Mouse (Mus musculus) forebrain, postnatal 0 days (tissue): Measurements from ENCODE around the gene Sdhaf4. TPM values are rescaled to one million over a fixed set of nuclear protein-coding genes. Genes with fewer than 3 reads are reported as not detected.
"Not testable (repeated sequence)": the region's sequence is repeated elsewhere in the genome, so short reads cannot be mapped to it uniquely, and the experiment has no call there.

Source experiments
- ATAC-seq: fragments of 200-750 bp; cut with Nextera tagmentation; 2 replicates; pipeline ENCODE4 v1.8.0; 2017; ENCODE audit warnings: mild to moderate bottlenecking, moderate library complexity
- DNase-seq: peaks from one replicate; pipeline ENCODE4 v3.0.0-alpha.2; 2015
- H3K27ac ChIP-seq: fragments of 300-500 bp; sonication (generic); 2 replicates; pipeline ENCODE4 v1.5.1; 2014; ENCODE audit warnings: low read depth, mild to moderate bottlenecking, antibody characterized with exemption, low read length, moderate library complexity, mixed read lengths
- H3K27me3 ChIP-seq: fragments of 300-500 bp; sonication (generic); 2 replicates; pipeline ENCODE4 v1.6.1; 2014; ENCODE audit warnings: mild to moderate bottlenecking, low read length, mixed read lengths; ENCODE audit not compliant: insufficient read depth
- H3K36me3 ChIP-seq: fragments of 300-500 bp; sonication (generic); 2 replicates; pipeline ENCODE4 v1.6.1; 2014; ENCODE audit warnings: mild to moderate bottlenecking, moderate library complexity; ENCODE audit not compliant: insufficient read depth
- H3K4me1 ChIP-seq: fragments of 300-500 bp; sonication (generic); 2 replicates; pipeline ENCODE4 v1.6.1; 2014; ENCODE audit warnings: antibody characterized with exemption; ENCODE audit not compliant: insufficient read depth
- H3K4me2 ChIP-seq: fragments of 300-500 bp; sonication (generic); 2 replicates; pipeline ENCODE4 v1.6.1; 2014; ENCODE audit warnings: low read depth, mild to moderate bottlenecking, moderate library complexity
- H3K4me3 ChIP-seq: fragments of 300-500 bp; sonication (generic); 2 replicates; pipeline ENCODE4 v1.5.1; 2014; ENCODE audit warnings: low read depth, low read length, mixed read lengths
- H3K9ac ChIP-seq: fragments of 300-500 bp; sonication (generic); 2 replicates; pipeline ENCODE4 v1.6.1; 2014; ENCODE audit warnings: mild to moderate bottlenecking
- H3K9me3 ChIP-seq: fragments of 300-500 bp; sonication (generic); 2 replicates; pipeline ENCODE4 v1.6.1; 2016; ENCODE audit warnings: low read length
- CTCF ChIP-seq: sonication (generic); IDR thresholded peaks from 2 replicates; pipeline ENCODE4 v1.5.1; 2016; ENCODE audit warnings: antibody characterized with exemption, control low read depth, low read depth
- WGBS: fragments of 180-500 bp; shearing (Covaris S2); extraction: QIAGEN DNeasy Blood & Tissue Kit; methylation state at CpG from one replicate; pipeline ENCODE4 v1.1.7; 2014; 5-methylcytosine and 5-hydroxymethylcytosine counted together
- polyA plus RNA-seq: library from polyadenylated mRNA; unstranded; fragments of >200 nt; fragmentation: Nextera tagmentation; extraction: Ambion mirVana; gene quantifications from 2 replicates; pipeline ENCODE4 v1.2.1, GENCODE M21; 2015
- total RNA-seq: library from RNA; depleted of rRNA; stranded (reverse); fragments of >200 nt; gene quantifications from 2 replicates; pipeline ENCODE4 v1.2.3, GENCODE M21; 2014

Sdhaf4 gene
- total and polyA plus RNA-seq, 2 experiments from 2014 or later: 44.1 to 111 TPM

GRCm38 (mm10) chr1:23983118-23983517 is 22.3 kb downstream of the Sdhaf4 start:
- Histone ChIP-seq H3K27ac (no peak overlapping the region), H3K4me1 (no peaks in the 10 kb centered on the region), H3K27me3 (no peaks in the 10 kb centered on the region), H3K9ac (no peak overlapping the region), H3K4me2 (no peak overlapping the region), H3K36me3 (no peaks in the 10 kb centered on the region), H3K4me3 (no peak overlapping the region), H3K9me3 (no peaks in the 10 kb centered on the region)
- no peak for TF ChIP-seq CTCF
- ATAC-seq: no peak
- no peak for DNase-seq
- WGBS: 94% methylated on average over 3 of the region's 3 CpGs

GRCm38 (mm10) chr1:23978281-23978680 is 27.2 kb downstream of the Sdhaf4 start:
- DNase-seq (peak; percentile 23), ATAC-seq (no peak; the same call in 1 of the 2 replicates)
- no peak for TF ChIP-seq CTCF

GRCm38 (mm10) chr1:23971159-23971558 is 34.3 kb downstream of the Sdhaf4 start:
- not testable (repeated sequence) for H3K9ac ChIP-seq, H3K27ac ChIP-seq, H3K4me2 ChIP-seq, DNase-seq, H3K4me3 ChIP-seq, H3K9me3 ChIP-seq, H3K4me1 ChIP-seq, ATAC-seq, H3K36me3 ChIP-seq, H3K27me3 ChIP-seq
- WGBS: 86% methylated on average over 3 of the region's 4 CpGs

More at GRCm38 (mm10) chr1:23978281-23978680, 27.2 kb downstream of the Sdhaf4 start:
- 69% methylated on average over 6 of the region's 6 CpGs for WGBS
- Histone ChIP-seq H3K27ac (no peak overlapping the region), H3K4me1 (no peaks in the 10 kb centered on the region), H3K9ac (no peak overlapping the region), H3K4me3 (no peak overlapping the region), H3K4me2 (no peak overlapping the region), H3K9me3 (no peaks in the 10 kb centered on the region), H3K36me3 (no peaks in the 10 kb centered on the region), H3K27me3 (no peaks in the 10 kb centered on the region)

- H3K9me3 ChIP-seq: no peaks in the 10 kb centered on the region
- no peak overlapping the region for H3K9ac ChIP-seq
- H3K4me3 ChIP-seq: no peak overlapping the region
- H3K4me2 ChIP-seq: no peak overlapping the region
- DNase-seq: no peak
- no peaks in the 10 kb centered on the region for H3K4me1 ChIP-seq
- 92% methylated on average over 8 of the region's 9 CpGs for WGBS
- H3K27me3 ChIP-seq: no peaks in the 10 kb centered on the region
- TF ChIP-seq CTCF: no peak
- no peak for ATAC-seq
- no peak overlapping the region for H3K27ac ChIP-seq
- no peaks in the 10 kb centered on the region for H3K36me3 ChIP-seq
These were observed 37.3 kb downstream of the Sdhaf4 start for GRCm38 (mm10) chr1:23968027-23968725.

GRCm38 (mm10) chr1:23966226-23966625 is 39.2 kb downstream of the Sdhaf4 start:
- Histone ChIP-seq H3K9me3 (no peaks in the 10 kb centered on the region), H3K4me2 (no peak overlapping the region), H3K27me3 (no peaks in the 10 kb centered on the region), H3K36me3 (no peaks in the 10 kb centered on the region), H3K4me1 (no peaks in the 10 kb centered on the region), H3K27ac (no peak overlapping the region), H3K9ac (no peak overlapping the region), H3K4me3 (no peak overlapping the region)
- no peak for TF ChIP-seq CTCF
- ATAC-seq (no peak), DNase-seq (no peak)
- WGBS: 91% methylated on average over 1 of the region's 1 CpGs

GRCm38 (mm10) chr1:23959415-23959732 is 46.1 kb downstream of the Sdhaf4 start:
- WGBS: 13% methylated on average over 6 of the region's 6 CpGs
- H3K27me3 ChIP-seq: no peaks in the 10 kb centered on the region
- no peak overlapping the region for H3K4me3 ChIP-seq
- no peak overlapping the region for H3K9ac ChIP-seq
- no peaks in the 10 kb centered on the region for H3K9me3 ChIP-seq
- no peaks in the 10 kb centered on the region for H3K4me1 ChIP-seq
- no peak for TF ChIP-seq CTCF
- ATAC-seq (no peak; the same call in 1 of the 2 replicates), DNase-seq (no peak)
- H3K36me3 ChIP-seq: no peaks in the 10 kb centered on the region
- 0 out of 2 replicates have a peak overlapping the region, but pooled peaks have one; percentile 2 for H3K4me2 ChIP-seq
- H3K27ac ChIP-seq: no peak overlapping the region

- peak; percentile 9 for DNase-seq
- H3K4me2 ChIP-seq: 0 out of 2 replicates have a peak overlapping the region, but pooled peaks have one; percentile 2
- H3K27me3 ChIP-seq: no peaks in the 10 kb centered on the region
- H3K36me3 ChIP-seq: no peaks in the 10 kb centered on the region
- H3K4me3 ChIP-seq: no peak overlapping the region
- H3K9ac ChIP-seq: no peak overlapping the region
- TF ChIP-seq CTCF: no peak
- H3K4me1 ChIP-seq: no peaks in the 10 kb centered on the region
- 19% methylated on average over 13 of the region's 13 CpGs for WGBS
- H3K27ac ChIP-seq: no peak overlapping the region
- ATAC-seq: no peak
- no peaks in the 10 kb centered on the region for H3K9me3 ChIP-seq
These were observed 46.6 kb downstream of the Sdhaf4 start for GRCm38 (mm10) chr1:23958668-23959414.
